Mouse (Mus musculus): ENCODE measurements around the gene Klf4. TPM values are rescaled to one million over a fixed set of nuclear protein-coding genes. Genes with fewer than 3 reads are reported as not detected.

Klf4 gene
- total and polyA plus RNA-seq, 3 experiments = 0.51 to 2.9 (median 1.3) TPM

- no peak for DNase-seq (ENCODE audit: extremely low read depth)
- in situ Hi-C loops (cut with MboI; ENCODE audit: low pct_ligation_motif_present, low pct_unique_long_range_greater_than_20kb, low sequenced_read_pairs) = loop anchor here (10.0 kb wide), 1 partner anchor 1156 kb away; no protein-coding TSS in a partner anchor
- TF ChIP-seq TCF12 (IDR thresholded peaks at IDR 0.05; ENCODE audit: low read depth, low read length) (no peak), KAT2A (IDR thresholded peaks at IDR 0.05; ENCODE audit: insufficient replicate concordance, low read length) (no peak), NRF1 (IDR thresholded peaks at IDR 0.05; ENCODE audit: low read depth, low read length) (no peak), CTCF (conservative IDR thresholded peaks at IDR 0.05 in 1 of 2, IDR thresholded peaks at IDR 0.05 in 1 of 2; ENCODE audit: low read depth in 2 of 2, low read length in 2 of 2) (no peak), ETS1 (conservative IDR thresholded peaks at IDR 0.05; ENCODE audit: low read depth, low read length) (no peak), ELF1 (IDR thresholded peaks at IDR 0.05; ENCODE audit: low read depth, low read length) (no peak), GABPA (IDR thresholded peaks at IDR 0.05; ENCODE audit: insufficient replicate concordance, low read depth, low read length) (no peak), MEF2A (IDR thresholded peaks at IDR 0.05; ENCODE audit: borderline replicate concordance, low read depth, low read length) (no peak), HCFC1 (IDR thresholded peaks at IDR 0.05; ENCODE audit: low read depth, low read length) (no peak), IRF4 (IDR thresholded peaks at IDR 0.05; ENCODE audit: low read depth, low read length) (no peak), ZKSCAN1 (IDR thresholded peaks at IDR 0.05; ENCODE audit: borderline replicate concordance, low read depth, low read length) (no peak), ZNF384 (IDR thresholded peaks at IDR 0.05; ENCODE audit: low read depth, low read length) (no peak)
- H3K9ac ChIP-seq (ENCODE audit: insufficient read depth, low read depth) = no peak overlapping the region
- H3K4me3 ChIP-seq (replicated peaks in 1 of 3; ENCODE audit: low read depth in 2 of 3, low read length in 2 of 3, poor library complexity in 1 of 3) = no peak overlapping the region
- peaks cover 16 to 17% of the 10 kb centered on the region in 2 experiments for H3K4me1 ChIP-seq (ENCODE audit: control insufficient read depth in 1 of 2, insufficient read depth in 2 of 2)
- H3K9me3 ChIP-seq (replicated peaks; ENCODE audit: low read length) = peaks cover 15% of the 10 kb centered on the region
- H3K27ac ChIP-seq (ENCODE audit: insufficient read depth, low read depth) = no peak overlapping the region
- H3K4me2 ChIP-seq (ENCODE audit: insufficient read depth, low read depth, poor library complexity, severe bottlenecking) = no peak overlapping the region
- no peaks in the 10 kb centered on the region for H3K27me3 ChIP-seq (replicated peaks)
- no peaks in the 10 kb centered on the region for H3K79me2 ChIP-seq (replicated peaks; ENCODE audit: control insufficient read depth, extremely low read depth, insufficient read depth, poor library complexity, severe bottlenecking)
- dilution Hi-C loops (cut with MboI; ENCODE audit: extremely low pct_ligation_motif_present, extremely low pct_unique_long_range_greater_than_20kb, low sequenced_read_pairs) = no loop called here
- H3K36me3 ChIP-seq (replicated peaks in 1 of 2; ENCODE audit: control insufficient read depth in 1 of 2, insufficient read depth in 1 of 2, low read length in 1 of 2) = peaks cover 0 to 14% of the 10 kb centered on the region in 2 experiments
Observed at GRCm38 (mm10) chr4:55528404-55528803, 3.9 kb downstream of the Klf4 start.

GRCm38 (mm10) chr4:55527931-55528330 lies 4.3 kb downstream of the Klf4 start:
- no peaks in the 10 kb centered on the region for H3K79me2 ChIP-seq (replicated peaks; ENCODE audit: control insufficient read depth, extremely low read depth, insufficient read depth, poor library complexity, severe bottlenecking)
- H3K4me3 ChIP-seq (replicated peaks in 1 of 3; ENCODE audit: low read depth in 2 of 3, low read length in 2 of 3, poor library complexity in 1 of 3) = no peak overlapping the region
- no peak overlapping the region for H3K9ac ChIP-seq (ENCODE audit: insufficient read depth, low read depth)
- H3K27me3 ChIP-seq (replicated peaks) = no peaks in the 10 kb centered on the region
- TF ChIP-seq PAX5 (IDR thresholded peaks at IDR 0.05; ENCODE audit: low read length) = no peak
- no peak for TF ChIP-seq ELF1 (IDR thresholded peaks at IDR 0.05; ENCODE audit: low read depth, low read length)
- peaks cover 0 to 14% of the 10 kb centered on the region in 2 experiments for H3K36me3 ChIP-seq (replicated peaks in 1 of 2; ENCODE audit: control insufficient read depth in 1 of 2, insufficient read depth in 1 of 2, low read length in 1 of 2)
- in situ Hi-C loops (cut with MboI; ENCODE audit: low pct_ligation_motif_present, low pct_unique_long_range_greater_than_20kb, low sequenced_read_pairs) = loop anchor here (10.0 kb wide), 1 partner anchor 1157 kb away; no protein-coding TSS in a partner anchor
- DNase-seq (ENCODE audit: extremely low read depth) = no peak
- peaks cover 14 to 16% of the 10 kb centered on the region in 2 experiments for H3K4me1 ChIP-seq (ENCODE audit: control insufficient read depth in 1 of 2, insufficient read depth in 2 of 2)
- H3K27ac ChIP-seq (ENCODE audit: insufficient read depth, low read depth) = no peak overlapping the region
- peaks cover 15% of the 10 kb centered on the region for H3K9me3 ChIP-seq (replicated peaks; ENCODE audit: low read length)
- H3K4me2 ChIP-seq (ENCODE audit: insufficient read depth, low read depth, poor library complexity, severe bottlenecking) = no peak overlapping the region
- dilution Hi-C loops (cut with MboI; ENCODE audit: extremely low pct_ligation_motif_present, extremely low pct_unique_long_range_greater_than_20kb, low sequenced_read_pairs) = no loop called here

Measured in CH12.LX (cell line).